Mouse (Mus musculus) left cerebral cortex, adult 11 months (tissue): ENCODE measurements around the gene Opa3.

ENCODE experiments used
- DNase-seq: peaks from one replicate; pipeline ENCODE4 v3.0.0; 2022; ENCODE audit warnings: low spot score

Gene Opa3

DNA sequence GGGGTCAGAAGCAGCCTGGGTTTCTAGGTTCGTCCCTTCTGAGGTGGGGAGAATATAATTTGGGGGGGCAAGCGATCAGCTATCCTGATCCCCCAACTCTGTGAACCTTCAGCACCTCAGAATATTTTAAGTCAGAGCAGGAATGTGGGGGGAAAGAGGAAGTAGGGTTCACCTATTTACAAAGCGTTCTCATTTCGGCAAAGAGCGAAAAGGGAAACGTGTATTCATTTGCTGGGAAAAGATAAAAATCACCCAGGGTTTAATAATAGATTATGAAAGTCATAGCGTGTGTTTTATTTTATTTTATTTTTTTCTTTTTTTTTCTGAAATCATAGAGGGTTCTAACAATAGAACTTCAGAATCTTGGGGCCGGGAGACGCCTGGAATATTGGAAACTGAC is 13.2 kb upstream of the Opa3 start:
- no peak for DNase-seq

GRCm38 (mm10) chr7:19217492-19217891 is 10.6 kb upstream of the Opa3 start:
- no peak for DNase-seq

GRCm38 (mm10) chr7:19217944-19218343 is 10.2 kb upstream of the Opa3 start:
- DNase-seq = no peak

DNA sequence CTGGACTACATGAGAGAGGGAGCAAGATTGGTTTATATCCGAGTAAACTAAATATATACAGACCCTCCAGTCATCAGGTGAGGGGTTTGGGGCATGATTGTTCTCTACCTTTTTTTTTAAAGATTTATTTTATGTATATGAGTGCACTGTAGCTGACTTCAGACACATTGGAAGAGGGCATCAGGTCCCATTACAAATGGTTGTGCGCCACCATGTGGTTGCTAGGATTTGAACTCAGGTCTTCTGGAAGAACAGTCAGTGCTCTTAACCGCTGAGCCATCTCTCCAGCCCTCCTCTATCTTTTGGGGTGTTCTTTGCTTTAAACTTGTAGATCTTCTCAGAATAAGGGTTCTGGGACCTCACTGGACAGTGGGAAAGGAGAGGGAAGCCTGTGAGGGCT is 8.1 kb upstream of the Opa3 start:
- no peak for DNase-seq

DNA sequence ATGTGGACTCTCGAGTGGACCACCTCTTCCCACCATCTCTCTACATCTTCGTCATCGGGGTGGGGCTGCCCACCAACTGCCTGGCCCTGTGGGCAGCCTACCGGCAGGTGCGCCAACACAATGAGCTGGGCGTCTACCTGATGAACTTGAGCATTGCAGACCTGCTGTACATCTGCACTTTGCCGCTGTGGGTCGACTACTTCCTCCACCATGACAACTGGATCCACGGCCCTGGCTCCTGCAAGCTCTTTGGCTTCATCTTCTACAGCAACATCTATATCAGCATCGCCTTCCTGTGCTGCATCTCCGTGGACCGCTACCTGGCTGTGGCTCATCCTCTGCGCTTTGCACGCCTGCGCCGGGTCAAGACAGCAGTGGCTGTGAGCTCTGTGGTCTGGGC is 5.9 kb upstream of the Opa3 start:
- no peak for DNase-seq

DNA sequence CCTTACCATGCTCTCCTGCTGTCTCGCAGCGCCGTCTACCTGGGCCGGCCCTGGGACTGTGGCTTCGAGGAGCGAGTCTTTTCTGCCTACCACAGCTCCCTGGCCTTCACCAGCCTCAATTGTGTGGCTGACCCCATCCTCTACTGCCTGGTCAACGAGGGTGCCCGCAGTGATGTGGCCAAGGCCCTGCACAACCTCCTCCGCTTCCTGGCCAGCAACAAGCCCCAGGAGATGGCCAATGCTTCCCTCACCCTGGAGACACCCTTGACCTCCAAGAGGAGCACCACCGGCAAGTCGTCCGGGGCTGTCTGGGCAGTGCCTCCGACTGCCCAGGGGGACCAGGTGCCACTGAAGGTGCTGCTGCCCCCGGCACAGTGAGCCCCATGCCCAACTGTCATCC is 5.3 kb upstream of the Opa3 start:
- no peak for DNase-seq

- no peak for DNase-seq
Measured at GRCm38 (mm10) chr7:19224933-19225332, 3.2 kb upstream of the Opa3 start.

- peak; percentile 28 for DNase-seq
Measured at GRCm38 (mm10) chr7:19226817-19227797, 1.0 kb upstream of the Opa3 start.

DNA sequence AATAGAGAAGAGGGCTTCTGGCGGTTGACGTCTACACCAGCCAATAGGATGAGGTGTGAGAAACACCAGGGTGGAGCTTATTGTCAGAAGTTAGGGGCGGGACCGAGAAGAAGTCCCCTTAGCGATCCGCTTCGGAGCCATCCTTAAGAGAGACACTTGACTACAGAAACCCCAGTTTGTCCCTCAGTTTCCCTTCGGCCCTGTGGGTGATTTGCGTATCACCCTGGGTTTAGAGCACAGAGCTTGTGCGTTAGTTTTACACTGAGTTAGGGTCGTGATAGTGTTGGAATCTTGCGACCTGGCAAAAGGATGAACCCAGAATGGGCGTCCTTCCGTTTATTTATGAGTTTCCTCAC is 637 bp downstream of the Opa3 start:
- DNase-seq = no peak

- DNase-seq = no peak
Measured at GRCm38 (mm10) chr7:19229404-19229803, 1.3 kb downstream of the Opa3 start.

GRCm38 (mm10) chr7:19230041-19230580 is 2.0 kb downstream of the Opa3 start:
- DNase-seq = no peak

- no peak for DNase-seq
Measured at GRCm38 (mm10) chr7:19230899-19231298, 2.8 kb downstream of the Opa3 start.

DNA sequence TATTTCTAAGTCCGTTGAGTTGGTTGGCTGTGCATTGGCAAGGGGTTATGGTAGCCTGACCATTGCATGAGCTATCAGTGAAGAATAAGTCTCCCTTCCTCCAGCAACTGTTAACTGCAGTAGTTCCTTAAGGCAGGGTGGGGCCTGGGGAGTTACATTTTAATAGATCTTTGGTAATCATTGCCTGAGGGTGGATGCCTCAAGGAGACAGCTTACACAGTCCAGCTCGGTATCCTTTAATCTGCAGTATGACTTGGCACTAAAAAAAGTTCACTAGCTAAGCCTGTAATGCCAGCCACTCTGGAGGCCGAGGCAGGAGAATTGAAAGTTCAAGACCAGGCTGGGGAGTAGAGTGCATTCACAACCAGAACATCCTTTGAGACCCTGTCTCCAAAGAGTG is 3.7 kb downstream of the Opa3 start:
- no peak for DNase-seq

GRCm38 (mm10) chr7:19234652-19235051 is 6.5 kb downstream of the Opa3 start:
- DNase-seq = no peak

- no peak for DNase-seq
Measured at GRCm38 (mm10) chr7:19235092-19235671, 7.0 kb downstream of the Opa3 start.

DNA sequence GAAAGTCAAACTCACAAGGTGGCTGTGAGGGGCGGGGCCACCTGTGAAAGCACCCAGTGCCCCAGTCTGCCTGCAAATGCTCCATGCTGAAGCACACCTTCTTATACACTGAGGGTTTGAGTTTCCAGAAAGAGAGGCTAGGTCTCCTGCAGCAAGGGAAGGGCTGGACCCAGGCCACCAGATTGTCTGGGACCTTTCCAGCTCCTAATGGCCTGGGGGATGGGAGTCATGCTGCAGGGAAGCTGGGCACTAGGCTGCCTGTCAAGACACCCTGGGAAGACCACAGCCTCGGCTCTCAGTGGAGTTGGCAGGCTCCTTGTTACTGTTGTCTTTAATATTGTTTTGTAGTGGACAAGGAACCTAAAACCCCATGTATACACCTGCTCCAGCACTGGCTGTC is 8.3 kb downstream of the Opa3 start:
- DNase-seq = no peak

GRCm38 (mm10) chr7:19238344-19238743 is 10.2 kb downstream of the Opa3 start:
- DNase-seq = no peak

GRCm38 (mm10) chr7:19239423-19239822 is 11.3 kb downstream of the Opa3 start:
- DNase-seq = peak; percentile 82

GRCm38 (mm10) chr7:19239986-19240385 is 11.9 kb downstream of the Opa3 start:
- DNase-seq = no peak

DNA sequence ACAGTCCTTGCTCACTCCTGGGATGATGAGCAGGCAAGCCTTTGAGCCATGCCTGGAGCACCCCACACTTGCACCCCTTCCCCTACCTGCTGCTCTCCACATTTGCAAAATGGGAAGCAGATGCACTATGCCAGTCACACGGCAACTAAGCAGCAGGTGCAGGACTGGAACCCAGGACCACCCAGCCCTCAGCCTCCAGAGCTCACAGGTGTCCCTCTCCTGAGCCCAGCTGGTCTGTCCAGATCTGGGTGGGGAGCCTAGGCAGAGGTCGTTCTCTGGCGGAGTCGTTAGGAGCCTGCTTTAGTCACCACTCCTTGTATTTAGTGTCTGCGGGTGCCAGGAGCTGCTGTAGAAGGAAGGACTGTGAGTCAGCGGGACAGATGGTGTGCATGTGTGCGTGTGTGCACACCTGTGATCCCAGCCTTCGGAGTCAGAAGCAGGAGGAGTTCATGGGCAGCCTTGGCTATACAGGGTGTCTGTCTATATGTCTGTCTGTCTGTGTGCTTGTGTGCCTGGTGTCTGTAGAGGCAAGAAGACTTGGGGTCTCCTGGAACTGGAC is 12.8 kb downstream of the Opa3 start:
- DNase-seq = no peak

DNA sequence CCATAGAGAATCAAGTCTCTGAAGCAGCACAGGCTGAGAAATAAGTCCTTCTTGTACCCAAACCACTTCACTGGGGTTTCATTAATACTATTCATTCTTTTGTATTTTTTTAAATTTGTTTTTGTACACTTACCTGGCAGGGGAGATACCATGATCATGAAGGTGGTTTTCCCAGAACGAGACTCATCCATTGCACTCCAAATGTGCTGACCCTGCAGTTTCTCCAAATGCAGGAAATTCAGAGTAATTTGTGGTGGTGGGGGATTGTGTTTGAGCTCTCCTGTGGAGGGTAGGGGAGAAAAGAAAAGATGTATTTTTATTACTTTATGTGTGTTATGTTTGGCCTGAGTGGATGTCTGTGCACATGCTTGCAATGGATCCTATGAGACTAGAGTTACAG is 13.9 kb downstream of the Opa3 start:
- no peak for DNase-seq

DNA sequence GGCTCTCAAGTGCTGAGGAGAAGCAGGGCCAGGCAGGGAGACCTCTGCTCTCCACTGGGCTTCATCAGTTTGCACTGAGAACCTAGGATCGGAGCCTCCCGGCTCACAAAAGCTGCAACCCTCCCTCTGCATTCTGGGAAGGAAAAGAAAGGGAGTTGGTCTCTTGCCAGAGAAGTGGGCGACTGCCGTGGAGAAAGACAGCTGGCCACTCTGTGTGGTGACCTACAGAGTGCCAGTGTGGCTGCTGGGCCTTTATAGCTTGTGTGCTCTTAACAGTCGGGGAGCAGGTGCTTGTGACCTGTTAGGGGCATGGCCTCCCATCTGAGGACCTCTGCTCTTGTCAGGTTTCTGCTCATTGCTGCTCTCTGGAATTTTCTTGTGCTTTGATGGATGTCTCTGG is 15.7 kb downstream of the Opa3 start:
- no peak for DNase-seq

GRCm38 (mm10) chr7:19245083-19245482 is 16.9 kb downstream of the Opa3 start:
- no peak for DNase-seq
